Mouse (Mus musculus): ENCODE measurements around the gene Fam162a. TPM values are rescaled to one million over a fixed set of nuclear protein-coding genes. Genes with fewer than 3 reads are reported as not detected.
A peak's percentile ranks its signal among the peaks of the same experiment; 100 is the strongest.
"Not testable (repeated sequence)": the region's sequence is repeated elsewhere in the genome, so short reads cannot be mapped to it uniquely, and the experiment has no call there.

The Fam162a gene
- polyA plus RNA-seq, 2 experiments: 76.4 to 221 TPM

GRCm38 (mm10) chr16:36047538-36047937, 23.9 kb downstream of the Fam162a start:
- DNase-seq (ENCODE audit: low read depth in 3 of 3, low spot score in 3 of 3) (no peak), ATAC-seq (ENCODE audit: insufficient read depth) (no peak)
- 80% methylated on average over 4 of the region's 4 CpGs for WGBS (ENCODE audit: insufficient replicate concordance)
- H3K9me3 ChIP-seq (ENCODE audit: control insufficient read depth, low read length): no peaks in the 10 kb centered on the region
- peaks cover 42% of the 10 kb centered on the region for H3K36me3 ChIP-seq (replicated peaks; ENCODE audit: control insufficient read depth, insufficient read depth, low read depth)
- no peak overlapping the region for H3K27ac ChIP-seq
- TF ChIP-seq CTCF (IDR thresholded peaks at IDR 0.05; ENCODE audit: low read depth) (peak; percentile 25; the same call in 1 of the 2 replicates), EP300 (IDR thresholded peaks at IDR 0.05; ENCODE audit: low read depth) (no peak)
- no peak overlapping the region for H3K9ac ChIP-seq (replicated peaks)
- H3K4me1 ChIP-seq (replicated peaks; ENCODE audit: control insufficient read depth in 2 of 2, insufficient read depth in 2 of 2, low read length in 1 of 2): peaks cover 0 to 1% of the 10 kb centered on the region in 2 experiments; a peak in 1 of 4 replicates
- no peak overlapping the region for H3K4me3 ChIP-seq (ENCODE audit: insufficient read depth in 1 of 2, low read depth in 2 of 2, low read length in 2 of 2)
- no peaks in the 10 kb centered on the region for H3K27me3 ChIP-seq (ENCODE audit: control insufficient read depth, insufficient read depth, low read length)
- H3K4me2 ChIP-seq (ENCODE audit: low read depth): no peak overlapping the region

GRCm38 (mm10) chr16:36043964-36044363, 27.4 kb downstream of the Fam162a start:
- DNase-seq (ENCODE audit: low read depth in 3 of 3, low spot score in 3 of 3): no peak
- Histone ChIP-seq H3K9me3 (ENCODE audit: control insufficient read depth, low read length) (no peaks in the 10 kb centered on the region), H3K9ac (replicated peaks) (no peak overlapping the region), H3K36me3 (replicated peaks; ENCODE audit: control insufficient read depth, insufficient read depth, low read depth) (peaks cover 20% of the 10 kb centered on the region), H3K4me2 (ENCODE audit: low read depth) (no peak overlapping the region), H3K4me3 (ENCODE audit: insufficient read depth in 1 of 2, low read depth in 2 of 2, low read length in 2 of 2) (no peak overlapping the region), H3K4me1 (replicated peaks; ENCODE audit: control insufficient read depth in 2 of 2, insufficient read depth in 2 of 2, low read length in 1 of 2) (peaks cover 6 to 16% of the 10 kb centered on the region in 2 experiments), H3K27me3 (ENCODE audit: control insufficient read depth, insufficient read depth, low read length) (no peaks in the 10 kb centered on the region), H3K27ac (no peak overlapping the region)
- WGBS (ENCODE audit: insufficient replicate concordance): 79% methylated on average over 4 of the region's 4 CpGs
- TF ChIP-seq CTCF (IDR thresholded peaks at IDR 0.05; ENCODE audit: low read depth) (no peak), EP300 (IDR thresholded peaks at IDR 0.05; ENCODE audit: low read depth) (no peak)
- no peak for ATAC-seq (ENCODE audit: insufficient read depth)

- H3K27ac ChIP-seq: no peak overlapping the region
- 79% methylated on average over 10 of the region's 10 CpGs for WGBS (ENCODE audit: insufficient replicate concordance)
- DNase-seq (ENCODE audit: low read depth in 3 of 3, low spot score in 3 of 3): no peak
- H3K4me1 ChIP-seq (replicated peaks; ENCODE audit: control insufficient read depth in 2 of 2, insufficient read depth in 2 of 2, low read length in 1 of 2): peaks cover 6 to 16% of the 10 kb centered on the region in 2 experiments
- no peaks in the 10 kb centered on the region for H3K9me3 ChIP-seq (ENCODE audit: control insufficient read depth, low read length)
- no peak for TF ChIP-seq CTCF (IDR thresholded peaks at IDR 0.05; ENCODE audit: low read depth)
- no peak for TF ChIP-seq EP300 (IDR thresholded peaks at IDR 0.05; ENCODE audit: low read depth)
- H3K27me3 ChIP-seq (ENCODE audit: control insufficient read depth, insufficient read depth, low read length): no peaks in the 10 kb centered on the region
- H3K4me2 ChIP-seq (ENCODE audit: low read depth): no peak overlapping the region
- H3K4me3 ChIP-seq (ENCODE audit: insufficient read depth in 1 of 2, low read depth in 2 of 2, low read length in 2 of 2): no peak overlapping the region
- ATAC-seq (ENCODE audit: insufficient read depth): no peak
- no peak overlapping the region for H3K9ac ChIP-seq (replicated peaks)
- peaks cover 18% of the 10 kb centered on the region for H3K36me3 ChIP-seq (replicated peaks; ENCODE audit: control insufficient read depth, insufficient read depth, low read depth)
Observed at GRCm38 (mm10) chr16:36043073-36043472, 28.3 kb downstream of the Fam162a start.

GRCm38 (mm10) chr16:36041625-36042020, 29.8 kb downstream of the Fam162a start:
- peak overlapping the region; percentile 77 to 93 for H3K4me3 ChIP-seq (ENCODE audit: insufficient read depth in 1 of 2, low read depth in 2 of 2, low read length in 2 of 2)
- H3K36me3 ChIP-seq (replicated peaks; ENCODE audit: control insufficient read depth, insufficient read depth, low read depth): peaks cover 16% of the 10 kb centered on the region
- H3K4me2 ChIP-seq (ENCODE audit: low read depth): peak overlapping the region; percentile 76
- WGBS (ENCODE audit: insufficient replicate concordance): 16% methylated on average over 11 of the region's 11 CpGs
- H3K27ac ChIP-seq: peak overlapping the region; percentile 68
- no peak for DNase-seq (ENCODE audit: low read depth in 3 of 3, low spot score in 3 of 3)
- no peak for ATAC-seq (ENCODE audit: insufficient read depth)
- peaks cover 6 to 16% of the 10 kb centered on the region in 2 experiments for H3K4me1 ChIP-seq (replicated peaks; ENCODE audit: control insufficient read depth in 2 of 2, insufficient read depth in 2 of 2, low read length in 1 of 2)
- no peaks in the 10 kb centered on the region for H3K27me3 ChIP-seq (ENCODE audit: control insufficient read depth, insufficient read depth, low read length)
- H3K9me3 ChIP-seq (ENCODE audit: control insufficient read depth, low read length): no peaks in the 10 kb centered on the region
- no peak for TF ChIP-seq CTCF (IDR thresholded peaks at IDR 0.05; ENCODE audit: low read depth)
- TF ChIP-seq EP300 (IDR thresholded peaks at IDR 0.05; ENCODE audit: low read depth): no peak
- H3K9ac ChIP-seq (replicated peaks): peak overlapping the region; percentile 80

- H3K9ac ChIP-seq (replicated peaks): peak within 1 kb of the TSS; percentile 80
- peak within 1 kb of the TSS; percentile 68 for H3K27ac ChIP-seq
- H3K36me3 ChIP-seq (replicated peaks; ENCODE audit: control insufficient read depth, insufficient read depth, low read depth): peaks cover 16% of the 10 kb centered on the region
- DNase-seq (ENCODE audit: low read depth in 3 of 3, low spot score in 3 of 3) (peak; percentile 90 to 94 (median 92)), ATAC-seq (ENCODE audit: insufficient read depth) (peak; percentile 94)
- peaks cover 6 to 16% of the 10 kb centered on the region in 2 experiments for H3K4me1 ChIP-seq (replicated peaks; ENCODE audit: control insufficient read depth in 2 of 2, insufficient read depth in 2 of 2, low read length in 1 of 2)
- no peaks in the 10 kb centered on the region for H3K9me3 ChIP-seq (ENCODE audit: control insufficient read depth, low read length)
- no peaks in the 10 kb centered on the region for H3K27me3 ChIP-seq (ENCODE audit: control insufficient read depth, insufficient read depth, low read length)
- WGBS (ENCODE audit: insufficient replicate concordance): under 1% methylated on average over 39 of the region's 39 CpGs
- peak within 1 kb of the TSS; percentile 77 to 93 for H3K4me3 ChIP-seq (ENCODE audit: insufficient read depth in 1 of 2, low read depth in 2 of 2, low read length in 2 of 2)
- peak within 1 kb of the TSS; percentile 76 for H3K4me2 ChIP-seq (ENCODE audit: low read depth)
- TF ChIP-seq EP300 (IDR thresholded peaks at IDR 0.05; ENCODE audit: low read depth): peak; percentile 22; the same call in 1 of the 2 replicates
- no peak for TF ChIP-seq CTCF (IDR thresholded peaks at IDR 0.05; ENCODE audit: low read depth)
Observed at GRCm38 (mm10) chr16:36040640-36041624, 30.5 kb downstream of the Fam162a start, which contains the start of gene Wdr5b. Wdr5b (plus strand) TSS chr16:36041190.

- H3K27me3 ChIP-seq (ENCODE audit: control insufficient read depth, insufficient read depth, low read length); H3K9ac ChIP-seq (replicated peaks); H3K27ac ChIP-seq; ATAC-seq (ENCODE audit: insufficient read depth); H3K9me3 ChIP-seq (ENCODE audit: control insufficient read depth, low read length); H3K4me1 ChIP-seq (replicated peaks; ENCODE audit: control insufficient read depth in 2 of 2, insufficient read depth in 2 of 2, low read length in 1 of 2); H3K4me3 ChIP-seq (ENCODE audit: insufficient read depth in 1 of 2, low read depth in 2 of 2, low read length in 2 of 2); DNase-seq (ENCODE audit: low read depth in 3 of 3, low spot score in 3 of 3); H3K4me2 ChIP-seq (ENCODE audit: low read depth): not testable (repeated sequence)
- WGBS (ENCODE audit: insufficient replicate concordance): 85% methylated on average over 1 of the region's 2 CpGs
- H3K36me3 ChIP-seq (replicated peaks; ENCODE audit: control insufficient read depth, insufficient read depth, low read depth): peaks cover 46% of the 10 kb centered on the region
Observed at GRCm38 (mm10) chr16:36028120-36028519, 43.3 kb downstream of the Fam162a start.
